Mouse (Mus musculus) neutrophil, adult 5-6 weeks (primary cell): ENCODE data around the gene Cyth1. TPM values are rescaled to one million over a fixed set of nuclear protein-coding genes. Genes with fewer than 3 reads are reported as not detected.

Experiments
- ATAC-seq: fragments of 151-379, 151-347 bp; 2 replicates; pipeline ENCODE4 v1.8.0; 2017; ENCODE audit warnings: mild to moderate bottlenecking, moderate TSS enrichment; ENCODE audit not compliant: insufficient number of reproducible peaks, poor library complexity, low FRiP score, severe bottlenecking; ENCODE audit errors: extremely low read depth
- total RNA-seq: library from RNA; stranded (forward); fragments of 200-1000 nt; gene quantifications from 2 replicates; pipeline ENCODE4 v1.2.3, GENCODE M21; 2017

Gene Cyth1
- total RNA-seq, 1 experiment from 2014 or later = 192 TPM

- peak; percentile 34; the same call in 1 of the 2 replicates for ATAC-seq
Measured at GRCm38 (mm10) chr11:118227650-118228049, 20.7 kb downstream of the Cyth1 start.

- no peak for ATAC-seq
Measured at GRCm38 (mm10) chr11:118226850-118227249, 21.5 kb downstream of the Cyth1 start.

- no peak for ATAC-seq
Measured at GRCm38 (mm10) chr11:118225862-118226261, 22.5 kb downstream of the Cyth1 start.

GRCm38 (mm10) chr11:118225056-118225836, 23.1 kb downstream of the Cyth1 start:
- ATAC-seq = no peak

- ATAC-seq = no peak
Measured at GRCm38 (mm10) chr11:118223416-118224067, 24.9 kb downstream of the Cyth1 start.

GRCm38 (mm10) chr11:118222917-118223316, 25.5 kb downstream of the Cyth1 start:
- no peak for ATAC-seq

GRCm38 (mm10) chr11:118222351-118222885, 26.0 kb downstream of the Cyth1 start:
- ATAC-seq = no peak

GRCm38 (mm10) chr11:118220561-118221262, 27.7 kb downstream of the Cyth1 start:
- ATAC-seq = peak; percentile 45

- ATAC-seq = peak; percentile 8; the same call in 1 of the 2 replicates
Measured at GRCm38 (mm10) chr11:118219066-118219465, 29.3 kb downstream of the Cyth1 start.

GRCm38 (mm10) chr11:118216468-118216867, 31.9 kb downstream of the Cyth1 start:
- ATAC-seq = no peak

GRCm38 (mm10) chr11:118215928-118216458, 32.4 kb downstream of the Cyth1 start:
- ATAC-seq = no peak

GRCm38 (mm10) chr11:118212636-118213112, 35.7 kb downstream of the Cyth1 start:
- ATAC-seq = peak; percentile 59

GRCm38 (mm10) chr11:118211749-118212635, 36.4 kb downstream of the Cyth1 start:
- peak; percentile 60 for ATAC-seq

GRCm38 (mm10) chr11:118210962-118211361, 37.4 kb downstream of the Cyth1 start:
- ATAC-seq = peak; percentile 43

- ATAC-seq = no peak
Measured at GRCm38 (mm10) chr11:118210116-118210515, 38.3 kb downstream of the Cyth1 start.

GRCm38 (mm10) chr11:118209376-118209775, 39.0 kb downstream of the Cyth1 start:
- no peak for ATAC-seq

GRCm38 (mm10) chr11:118208672-118209272, 39.6 kb downstream of the Cyth1 start:
- no peak for ATAC-seq
